Mouse (Mus musculus) neural tube, embryonic 13.5 days (tissue): Measurements from ENCODE around the gene Lcorl. TPM values are rescaled to one million over a fixed set of nuclear protein-coding genes. Genes with fewer than 3 reads are reported as not detected.

Source experiments
- ATAC-seq: fragments of 200-750 bp; cut with Nextera tagmentation; 2 replicates; pipeline ENCODE4 v1.8.0; 2017; ENCODE audit warnings: low read depth, mild to moderate bottlenecking, moderate TSS enrichment, moderate library complexity
- H3K27ac ChIP-seq: fragments of 300-500 bp; sonication (generic); replicated peaks from 2 replicates; pipeline ENCODE4 v1.5.1; 2015; ENCODE audit warnings: moderate library complexity, mild to moderate bottlenecking, inconsistent platforms
- H3K27me3 ChIP-seq: fragments of 300-500 bp; sonication (generic); 2 replicates; pipeline ENCODE4 v1.6.1; 2015; ENCODE audit warnings: mild to moderate bottlenecking, inconsistent platforms
- H3K36me3 ChIP-seq: fragments of 300-500 bp; sonication (generic); 2 replicates; pipeline ENCODE4 v1.6.1; 2015; ENCODE audit warnings: mild to moderate bottlenecking, inconsistent platforms
- H3K4me1 ChIP-seq: fragments of 300-500 bp; sonication (generic); replicated peaks from 2 replicates; pipeline ENCODE4 v1.6.1; 2015; ENCODE audit warnings: inconsistent platforms
- H3K4me2 ChIP-seq: fragments of 300-500 bp; sonication (generic); 2 replicates; pipeline ENCODE4 v1.6.1; 2015; ENCODE audit warnings: inconsistent platforms, mild to moderate bottlenecking, moderate library complexity
- H3K4me3 ChIP-seq: fragments of 300-500 bp; sonication (generic); 2 replicates; pipeline ENCODE4 v1.5.1; 2015; ENCODE audit warnings: mild to moderate bottlenecking, inconsistent platforms
- H3K9ac ChIP-seq: fragments of 300-500 bp; sonication (generic); 2 replicates; pipeline ENCODE4 v1.6.1; 2015; ENCODE audit warnings: moderate library complexity, mild to moderate bottlenecking, inconsistent platforms
- H3K9me3 ChIP-seq: fragments of 300-500 bp; sonication (generic); 2 replicates; pipeline ENCODE4 v1.6.1; 2016; ENCODE audit warnings: inconsistent platforms
- WGBS: fragments of 180-500 bp; shearing (Covaris S2); methylation state at CpG from one replicate; pipeline ENCODE4 v1.1.7; 2015; 5-methylcytosine and 5-hydroxymethylcytosine counted together
- polyA plus RNA-seq: library from polyadenylated mRNA; unstranded; fragments of >200 nt; fragmentation: Nextera tagmentation; extraction: Ambion mirVana; gene quantifications from 2 replicates; pipeline ENCODE4 v1.2.1, GENCODE M21; 2015

Lcorl gene
- polyA plus RNA-seq: 49.0 and 54.3 TPM in 2 replicates

DNA sequence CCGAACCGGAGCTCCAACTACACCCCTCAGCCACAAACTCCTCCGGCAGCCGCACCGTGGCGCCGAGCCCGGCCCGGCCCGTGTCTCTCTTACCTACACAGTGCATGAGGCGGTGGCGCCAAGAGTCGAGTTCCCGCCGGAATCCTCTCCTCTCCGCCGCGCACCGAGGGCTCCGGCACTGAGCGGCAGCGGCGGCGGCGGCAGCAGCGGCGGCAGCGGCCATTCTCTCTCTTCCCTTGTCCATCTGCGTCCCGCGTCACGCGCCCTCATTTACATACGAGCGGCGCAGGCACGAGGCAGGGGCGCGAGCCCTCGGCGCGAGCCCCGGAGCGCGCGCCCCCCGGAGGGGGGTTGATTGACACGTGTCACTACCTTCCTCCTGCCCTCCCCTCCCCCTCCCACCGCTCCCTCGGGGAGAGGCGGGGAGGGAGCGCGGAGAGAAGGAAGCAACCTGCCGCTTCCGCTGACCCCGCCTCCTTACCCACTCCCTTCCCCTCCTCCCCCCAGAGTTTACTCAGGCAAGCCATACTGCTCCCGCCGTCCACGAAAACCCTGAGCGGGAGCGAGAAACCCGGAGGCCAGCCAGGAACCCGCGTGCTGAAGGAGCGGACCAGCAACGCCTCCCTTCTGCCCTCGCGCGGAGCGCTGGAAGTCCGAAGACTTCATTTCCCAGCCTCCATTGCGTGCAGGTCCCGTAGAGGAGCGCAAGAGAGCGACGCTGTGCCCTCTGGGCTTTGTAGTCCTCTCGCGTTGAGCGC, at the start of gene Lcorl:
Gene Lcorl (minus strand): TSS at position 362 of the 758 bp plus-strand sequence.
- H3K4me3 ChIP-seq: peak within 1 kb of the TSS; percentile 77
- under 1% methylated on average over 53 of the region's 79 CpGs for WGBS
- H3K27ac ChIP-seq: peak within 1 kb of the TSS; percentile 99
- peak within 1 kb of the TSS; percentile 68 for H3K4me2 ChIP-seq
- peak; percentile 97 for ATAC-seq
- H3K27me3 ChIP-seq: no peaks in the 10 kb centered on the region
- peaks cover 9% of the 10 kb centered on the region for H3K4me1 ChIP-seq
- H3K36me3 ChIP-seq: no peaks in the 10 kb centered on the region
- H3K9ac ChIP-seq: peak within 1 kb of the TSS; percentile 96
- H3K9me3 ChIP-seq: no peaks in the 10 kb centered on the region

DNA sequence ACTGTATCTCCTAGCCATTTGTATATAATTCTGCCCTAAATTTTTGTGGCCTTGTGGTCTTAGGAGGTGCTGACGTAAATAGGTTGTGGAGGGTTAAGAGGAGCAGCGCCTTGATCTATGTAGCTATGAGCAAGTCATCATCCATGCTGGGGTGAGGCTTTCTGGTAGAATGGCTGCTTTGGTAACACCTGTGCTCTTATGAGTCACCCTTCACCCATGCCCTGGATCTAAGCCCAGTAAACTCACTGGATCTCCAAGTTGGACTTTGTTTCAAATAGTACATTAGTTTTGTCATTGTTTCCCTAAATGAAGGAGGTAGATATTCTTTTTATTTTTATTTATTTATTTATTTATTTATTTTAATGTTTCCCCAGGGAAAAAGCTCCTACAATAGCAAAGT, 47.3 kb upstream of the Lcorl start:
- no peak overlapping the region for H3K4me3 ChIP-seq
- no peak for ATAC-seq
- no peak overlapping the region for H3K27ac ChIP-seq

DNA sequence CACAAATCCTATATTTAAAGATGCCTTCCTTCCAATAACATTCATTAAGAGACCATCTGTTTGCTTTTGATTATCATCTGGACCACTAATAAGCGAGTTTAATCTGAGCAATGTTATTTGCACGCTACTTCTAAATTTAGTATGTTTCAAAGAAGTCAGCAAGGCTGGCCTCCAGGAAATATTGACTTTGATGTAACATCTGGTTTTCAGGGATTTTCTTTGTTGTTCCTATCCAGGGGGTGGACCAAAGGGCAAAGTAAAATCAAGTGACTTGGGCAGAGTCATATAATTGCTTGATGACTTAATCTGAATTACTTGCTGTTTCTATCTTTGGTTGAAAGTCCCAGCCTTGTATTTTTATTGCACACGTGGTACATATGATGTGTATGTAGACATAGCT, 45.8 kb upstream of the Lcorl start:
- H3K4me1 ChIP-seq: no peaks in the 10 kb centered on the region
- WGBS: 62% methylated on average over 3 of the region's 3 CpGs
- no peaks in the 10 kb centered on the region for H3K27me3 ChIP-seq
- H3K9ac ChIP-seq: no peak overlapping the region
- H3K36me3 ChIP-seq: no peaks in the 10 kb centered on the region
- ATAC-seq: no peak
- H3K27ac ChIP-seq: no peak overlapping the region
- no peaks in the 10 kb centered on the region for H3K9me3 ChIP-seq
- no peak overlapping the region for H3K4me3 ChIP-seq
- no peak overlapping the region for H3K4me2 ChIP-seq

More for the DNA sequence above, 47.3 kb upstream of the Lcorl start:
- Histone ChIP-seq H3K4me2 (no peak overlapping the region), H3K9ac (no peak overlapping the region), H3K27me3 (no peaks in the 10 kb centered on the region), H3K36me3 (no peaks in the 10 kb centered on the region), H3K9me3 (no peaks in the 10 kb centered on the region), H3K4me1 (no peaks in the 10 kb centered on the region)
- WGBS: 95% methylated on average over 2 of the region's 2 CpGs

DNA sequence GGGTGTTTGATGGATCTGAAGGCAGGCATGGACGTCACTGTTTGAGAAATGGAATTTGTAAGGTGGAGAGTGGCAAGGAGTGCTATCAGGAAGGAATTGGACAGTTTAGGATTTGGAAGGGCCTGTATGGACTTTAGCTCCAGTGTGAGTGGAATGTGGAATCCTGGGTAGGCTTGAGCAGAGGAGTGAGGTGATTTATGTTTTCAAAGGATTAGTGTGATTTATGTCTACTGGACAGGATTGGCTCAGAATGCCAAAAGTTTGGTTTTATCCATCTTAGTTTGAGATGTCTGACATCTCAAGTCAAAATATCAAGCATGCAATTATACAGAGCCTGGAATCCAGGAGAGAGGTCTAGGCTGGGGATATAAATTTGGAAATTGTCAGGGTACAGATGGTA, 37.9 kb upstream of the Lcorl start:
- Histone ChIP-seq H3K9ac (no peak overlapping the region), H3K4me1 (no peaks in the 10 kb centered on the region), H3K4me3 (no peak overlapping the region), H3K36me3 (no peaks in the 10 kb centered on the region), H3K4me2 (no peak overlapping the region), H3K27ac (no peak overlapping the region), H3K27me3 (no peaks in the 10 kb centered on the region), H3K9me3 (no peaks in the 10 kb centered on the region)
- WGBS: 90% methylated on average over 1 of the region's 1 CpGs
- ATAC-seq: no peak

DNA sequence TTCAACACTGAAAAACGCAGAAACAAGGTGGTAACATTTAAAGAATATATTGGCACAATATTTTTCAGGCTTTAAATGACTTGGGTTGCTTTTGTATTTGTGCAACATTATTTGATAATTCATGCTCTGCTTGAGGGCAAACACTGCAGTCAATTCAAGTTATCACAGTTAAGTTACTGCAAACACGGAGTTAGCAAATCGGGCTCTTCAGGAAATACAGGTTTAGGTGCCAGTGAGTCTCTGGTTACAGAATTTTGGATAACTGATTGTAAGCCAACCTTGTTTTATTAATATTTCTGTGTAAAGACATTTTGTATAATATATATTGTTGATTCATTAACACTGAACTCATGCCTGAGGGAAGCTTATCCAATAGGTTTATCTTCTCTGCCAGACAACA, 36.3 kb upstream of the Lcorl start:
- ATAC-seq: no peak
- H3K27ac ChIP-seq: no peak overlapping the region
- WGBS: 85% methylated on average over 3 of the region's 3 CpGs

DNA sequence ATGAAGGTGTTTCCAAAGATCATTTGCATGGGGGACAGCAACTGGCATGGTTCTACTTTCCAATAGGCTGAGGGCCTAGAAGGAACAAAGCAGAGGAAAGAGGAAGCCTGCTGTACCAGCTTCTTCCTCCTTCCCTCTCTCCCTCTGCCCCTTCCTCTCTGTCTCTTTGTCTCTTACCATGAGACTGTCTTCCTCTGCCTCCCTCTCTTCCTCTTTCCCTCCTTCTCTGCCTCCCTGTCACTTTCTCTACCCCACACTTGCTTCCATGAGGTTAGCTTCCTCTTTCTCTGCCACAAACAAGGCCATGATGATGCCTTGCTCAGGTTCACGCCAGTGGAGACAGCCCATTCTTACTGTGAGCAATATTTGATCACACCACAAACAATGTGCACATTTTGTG, 18.9 kb upstream of the Lcorl start:
- Histone ChIP-seq H3K36me3 (no peaks in the 10 kb centered on the region), H3K9ac (no peak overlapping the region), H3K4me1 (no peaks in the 10 kb centered on the region), H3K4me3 (no peak overlapping the region), H3K4me2 (no peak overlapping the region), H3K27me3 (no peaks in the 10 kb centered on the region), H3K9me3 (no peaks in the 10 kb centered on the region), H3K27ac (no peak overlapping the region)
- no peak for ATAC-seq
- WGBS: 89% methylated on average over 1 of the region's 1 CpGs

More for the DNA sequence above, 36.3 kb upstream of the Lcorl start:
- no peaks in the 10 kb centered on the region for H3K9me3 ChIP-seq
- H3K36me3 ChIP-seq: no peaks in the 10 kb centered on the region
- H3K4me1 ChIP-seq: no peaks in the 10 kb centered on the region
- H3K4me2 ChIP-seq: no peak overlapping the region
- no peak overlapping the region for H3K4me3 ChIP-seq
- no peak overlapping the region for H3K9ac ChIP-seq
- no peaks in the 10 kb centered on the region for H3K27me3 ChIP-seq

DNA sequence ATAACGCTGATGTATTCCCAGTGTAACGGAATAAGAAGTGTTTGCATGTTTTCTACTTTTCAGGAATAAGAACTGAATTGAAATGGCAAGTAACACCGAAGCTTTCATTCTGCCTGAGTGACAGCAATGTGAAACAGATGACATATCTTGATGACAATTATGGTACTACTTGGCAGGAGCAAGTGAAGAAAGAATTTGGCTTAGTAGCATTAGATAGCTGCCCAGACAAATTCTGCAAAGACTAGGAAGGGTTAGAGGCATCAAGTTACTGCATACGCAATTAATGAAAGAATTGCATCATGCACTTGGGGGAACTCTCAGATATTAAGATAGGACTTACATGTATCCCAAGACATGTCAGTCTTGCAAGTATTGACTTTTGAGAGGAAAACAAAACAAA, 18.1 kb upstream of the Lcorl start:
- 94% methylated on average over 4 of the region's 4 CpGs for WGBS
- Histone ChIP-seq H3K27me3 (no peaks in the 10 kb centered on the region), H3K4me1 (no peaks in the 10 kb centered on the region), H3K4me2 (no peak overlapping the region), H3K9me3 (no peaks in the 10 kb centered on the region), H3K36me3 (no peaks in the 10 kb centered on the region), H3K9ac (no peak overlapping the region), H3K27ac (no peak overlapping the region), H3K4me3 (no peak overlapping the region)
- no peak for ATAC-seq

DNA sequence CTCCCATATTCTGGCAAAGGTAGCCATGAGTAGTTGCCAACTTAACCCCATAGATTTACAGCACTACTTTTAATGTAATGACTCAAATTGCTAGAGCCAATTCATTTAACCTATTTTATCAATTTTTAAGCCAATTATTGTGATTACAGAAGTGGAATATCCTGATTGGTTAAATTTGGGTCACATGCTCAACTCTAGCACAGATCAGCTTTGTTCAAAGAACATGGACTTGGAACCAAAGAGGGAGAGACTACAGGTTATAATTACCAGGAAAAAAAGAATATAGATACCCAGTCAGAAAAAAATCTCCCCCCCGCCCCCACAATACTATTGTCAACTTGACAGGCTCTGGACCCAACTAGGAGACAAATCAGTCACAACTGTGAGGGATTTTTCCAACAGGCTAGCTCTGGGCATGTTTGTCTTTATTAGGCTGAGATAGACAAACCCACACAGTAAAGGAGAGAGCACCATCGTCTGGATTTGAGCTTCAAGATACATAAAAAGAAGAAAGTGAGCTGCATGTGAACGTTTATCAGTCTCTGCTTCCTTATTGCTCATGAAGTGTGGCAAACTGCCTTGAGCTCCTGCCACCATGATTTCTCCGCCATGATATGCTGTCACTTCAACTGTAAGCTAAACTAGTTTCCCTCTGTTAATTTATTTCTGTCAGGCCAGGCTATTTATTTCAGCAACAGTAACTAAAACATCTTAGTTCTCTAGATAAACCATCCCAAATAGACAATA, 17.0 kb upstream of the Lcorl start:
- H3K27me3 ChIP-seq: no peaks in the 10 kb centered on the region
- H3K9ac ChIP-seq: no peak overlapping the region
- no peaks in the 10 kb centered on the region for H3K36me3 ChIP-seq
- no peak for ATAC-seq
- H3K9me3 ChIP-seq: no peaks in the 10 kb centered on the region
- whole genome bisulfite sequencing: 85% methylated on average over 4 of the region's 4 CpGs
- H3K4me1 ChIP-seq: no peaks in the 10 kb centered on the region
- no peak overlapping the region for H3K4me2 ChIP-seq
- no peak overlapping the region for H3K27ac ChIP-seq
- H3K4me3 ChIP-seq: no peak overlapping the region

DNA sequence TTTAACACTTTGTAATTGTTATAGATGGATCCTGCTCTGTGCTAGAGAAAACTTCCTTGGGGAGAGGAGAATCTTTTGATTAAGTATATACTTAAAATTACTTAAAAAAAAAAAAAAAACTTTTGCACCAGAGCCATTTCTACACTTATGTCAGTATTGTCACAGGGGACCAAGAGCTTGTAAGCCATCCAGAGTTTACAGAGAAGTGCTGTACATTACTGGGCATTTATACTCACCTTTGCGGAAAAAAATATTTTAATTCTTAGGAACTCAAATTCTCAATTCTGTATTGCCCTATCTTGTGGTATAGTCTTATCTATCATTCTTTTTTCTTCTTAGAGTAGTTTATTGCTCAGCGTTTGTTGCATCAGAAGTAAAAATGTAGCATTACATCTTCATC, 953 bp upstream of the Lcorl start:
- H3K36me3 ChIP-seq: no peaks in the 10 kb centered on the region
- no peak for ATAC-seq
- no peak overlapping the region for H3K27ac ChIP-seq
- 77% methylated on average over 2 of the region's 2 CpGs for WGBS
- H3K27me3 ChIP-seq: no peaks in the 10 kb centered on the region
- H3K4me3 ChIP-seq: peak overlapping the region; percentile 77; the same call in 1 of the 2 replicates
- no peaks in the 10 kb centered on the region for H3K9me3 ChIP-seq
- peaks cover 9% of the 10 kb centered on the region for H3K4me1 ChIP-seq
- H3K9ac ChIP-seq: no peak overlapping the region
- H3K4me2 ChIP-seq: peak overlapping the region; percentile 68

DNA sequence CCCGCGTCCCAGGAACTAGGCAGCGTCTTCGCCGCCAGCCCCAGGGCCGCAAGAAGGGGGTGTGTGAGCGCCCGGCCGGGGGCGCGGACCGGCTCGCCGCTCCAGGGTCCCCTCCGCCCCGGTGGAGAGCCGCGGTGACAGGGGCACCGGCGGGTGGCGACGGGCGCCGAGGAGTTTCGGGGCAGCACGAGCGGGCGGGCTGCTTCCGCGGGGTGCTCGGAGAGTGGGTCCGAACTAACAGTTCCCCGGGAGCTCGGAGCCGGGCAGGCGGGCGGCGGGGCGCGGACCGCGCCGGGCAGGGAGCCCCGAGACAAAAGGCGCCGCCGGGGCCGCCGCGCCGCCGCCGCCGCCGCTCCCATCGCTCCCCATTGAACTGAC, 550 bp downstream of the Lcorl start:
- H3K36me3 ChIP-seq: no peaks in the 10 kb centered on the region
- peak overlapping the region; percentile 99 for H3K27ac ChIP-seq
- no peaks in the 10 kb centered on the region for H3K9me3 ChIP-seq
- under 1% methylated on average over 28 of the region's 56 CpGs for WGBS
- H3K9ac ChIP-seq: peak overlapping the region; percentile 96
- no peaks in the 10 kb centered on the region for H3K27me3 ChIP-seq
- peak; percentile 30 for ATAC-seq
- peaks cover 9% of the 10 kb centered on the region for H3K4me1 ChIP-seq
- peak overlapping the region; percentile 68 for H3K4me2 ChIP-seq
- peak overlapping the region; percentile 77 for H3K4me3 ChIP-seq

DNA sequence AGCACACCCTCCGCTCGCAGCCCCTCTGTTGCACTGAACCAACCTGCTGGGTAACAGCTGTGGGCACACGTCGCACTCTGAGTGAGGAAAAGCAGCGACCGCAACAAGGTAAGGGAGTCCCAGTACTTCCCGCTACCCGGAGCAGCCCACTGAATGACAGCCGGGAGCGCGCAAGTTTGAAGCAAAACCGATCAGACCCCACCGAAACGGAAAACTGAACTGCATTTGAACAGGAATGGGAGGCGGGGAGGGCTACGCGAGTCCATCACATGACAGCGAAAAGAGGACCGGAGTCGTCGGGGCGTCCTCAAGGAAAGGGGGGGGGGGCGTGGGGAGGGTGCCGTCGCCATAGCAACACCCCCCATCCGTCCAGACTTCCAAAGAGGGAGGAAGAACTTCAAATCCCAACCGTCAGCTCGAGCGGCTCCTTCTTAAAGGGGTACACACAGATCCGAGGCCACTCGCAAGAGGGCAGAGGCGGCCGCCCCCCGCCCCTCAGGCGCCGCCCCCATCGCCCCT, 1.1 kb downstream of the Lcorl start:
- Histone ChIP-seq H3K9ac (peak overlapping the region; percentile 96), H3K9me3 (no peaks in the 10 kb centered on the region), H3K27ac (peak overlapping the region; percentile 99), H3K4me1 (peaks cover 9% of the 10 kb centered on the region), H3K4me2 (peak overlapping the region; percentile 68), H3K4me3 (peak overlapping the region; percentile 77), H3K27me3 (no peaks in the 10 kb centered on the region), H3K36me3 (no peaks in the 10 kb centered on the region)
- under 1% methylated on average over 32 of the region's 37 CpGs for WGBS
- peak; percentile 60 for ATAC-seq

DNA sequence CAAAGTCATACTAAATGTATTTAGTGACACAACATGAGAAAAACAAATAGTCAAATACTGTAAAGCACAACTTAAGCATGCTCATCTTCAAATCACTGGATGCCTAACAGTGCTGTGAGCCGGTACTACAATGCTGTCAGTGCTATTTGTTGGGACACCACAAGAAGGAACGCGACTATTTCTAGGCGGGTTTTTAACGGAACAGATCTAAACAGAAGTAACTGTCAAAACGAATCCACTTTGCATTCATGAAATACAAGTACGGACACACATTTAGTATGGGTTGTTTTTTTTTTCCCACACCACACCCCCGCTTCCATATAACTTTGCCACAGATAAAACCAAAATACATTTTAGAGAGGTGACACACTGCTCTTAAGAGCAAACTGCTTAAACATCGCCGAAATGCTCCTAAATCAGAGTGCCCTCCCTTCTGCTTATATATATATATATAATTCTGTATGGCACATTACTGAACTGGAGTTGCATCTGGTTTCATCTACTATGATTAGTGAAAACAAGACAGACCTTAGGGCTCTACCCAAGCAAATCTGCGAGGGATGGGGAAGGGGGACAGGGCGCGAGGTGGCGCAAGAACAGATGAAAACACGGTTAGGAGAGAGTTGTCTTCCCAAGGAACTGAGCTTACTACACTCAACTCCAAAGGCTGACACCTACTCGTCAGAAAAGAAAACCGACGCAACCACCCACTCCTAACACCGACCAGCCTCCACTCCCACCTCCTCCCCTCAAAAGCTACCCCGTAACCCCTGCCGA, 1.7 kb downstream of the Lcorl start:
- WGBS: 26% methylated on average over 21 of the region's 21 CpGs

More for the DNA sequence above, 1.7 kb downstream of the Lcorl start:
- Histone ChIP-seq H3K36me3 (no peaks in the 10 kb centered on the region), H3K4me3 (peak overlapping the region; percentile 77), H3K4me2 (peak overlapping the region; percentile 68), H3K9me3 (no peaks in the 10 kb centered on the region), H3K4me1 (peaks cover 9% of the 10 kb centered on the region), H3K9ac (peak overlapping the region; percentile 96), H3K27me3 (no peaks in the 10 kb centered on the region), H3K27ac (peak overlapping the region; percentile 99)
- ATAC-seq: peak; percentile 16
